ENCODE assay signal across 23 mouse cellular contexts in the genomic region with DNA sequence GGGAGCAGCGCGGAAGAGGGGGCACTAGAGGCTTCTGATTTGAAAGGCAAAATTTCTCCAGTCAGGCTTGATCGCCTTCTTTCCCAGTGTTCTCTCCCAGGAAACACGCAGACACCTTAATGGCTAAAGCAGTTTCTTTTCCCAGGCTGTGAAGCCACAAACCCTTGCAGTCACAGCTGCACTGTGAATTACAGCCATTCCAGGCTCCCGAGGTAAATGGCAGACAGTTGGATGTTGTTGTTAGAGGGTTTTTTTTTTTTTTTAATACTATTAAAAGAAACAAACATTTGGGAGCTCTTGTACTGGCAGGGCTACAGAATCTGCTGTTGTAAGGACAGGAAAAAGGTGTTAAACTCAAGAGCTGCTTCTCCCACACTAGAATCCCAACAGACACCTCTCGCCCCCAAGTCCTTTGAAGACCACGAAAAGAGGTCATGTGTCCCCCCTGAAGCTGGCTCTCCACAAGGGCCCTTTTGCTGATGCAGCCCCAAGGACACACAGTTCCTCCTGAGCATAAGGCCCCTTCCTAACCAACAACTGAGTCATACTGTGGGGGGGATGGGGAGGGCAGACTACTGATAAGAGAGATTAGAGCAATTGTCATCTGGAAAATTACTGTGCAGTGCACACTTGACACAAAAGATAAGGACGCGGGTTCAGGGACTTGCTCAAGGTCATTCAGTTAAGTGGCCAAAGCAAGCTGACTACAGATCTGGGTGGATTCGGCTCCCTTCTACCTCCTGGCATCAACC. TPM values are rescaled to one million over a fixed set of nuclear protein-coding genes. Genes with fewer than 3 reads are reported as not detected.
DNase-seq lines count a peak whose midpoint lies in the region; ATAC-seq and TF ChIP-seq lines count a peak whose summit lies in the region.
"Had no signal": no experiment of that assay in that cellular context is flagged by ENCODE, and none has a peak within 500 bp of the region (broad histone marks: within the 10 kb centered on the region; RNA-seq: fewer than 3 reads in every experiment).

No protein-coding gene starts in this region.

- peak; percentile 8; the same call in 1 of the 2 replicates for ATAC-seq in forebrain, embryonic 13.5 days
- ATAC-seq in forebrain, postnatal 0 days, result no peak
- no peak for ATAC-seq in hindbrain, postnatal 0 days
- ATAC-seq in hindbrain, embryonic 14.5 days (ENCODE audit: low FRiP score), result no peak
- ATAC-seq: intestine, embryonic 15.5 days had no signal

- H3K9me3 ChIP-seq in forebrain, embryonic 13.5 days (replicated peaks), result no peaks in the 10 kb centered on the region
- no peaks in the 10 kb centered on the region for H3K9me3 ChIP-seq in forebrain, postnatal 0 days (ENCODE audit: low read length)
- H3K9me3 ChIP-seq in hindbrain, postnatal 0 days (ENCODE audit: low read length), result no peaks in the 10 kb centered on the region
- no peaks in the 10 kb centered on the region; the same call in 1 of the 2 replicates for H3K9me3 ChIP-seq in hindbrain, embryonic 14.5 days (ENCODE audit: control insufficient read depth, low read length)
- H3K9me3 ChIP-seq: intestine, embryonic 15.5 days; limb, embryonic 13.5 days had no signal

- TF ChIP-seq CTCF in forebrain, postnatal 0 days (IDR thresholded peaks at IDR 0.05; ENCODE audit: low read depth), result no peak
- no peak for TF ChIP-seq CTCF in hindbrain, postnatal 0 days (IDR thresholded peaks at IDR 0.05; ENCODE audit: low read depth)

- no peak overlapping the region for H3K27ac ChIP-seq in forebrain, embryonic 13.5 days
- no peak overlapping the region for H3K27ac ChIP-seq in forebrain, postnatal 0 days (ENCODE audit: low read depth, low read length)
- no peak overlapping the region for H3K27ac ChIP-seq in hindbrain, postnatal 0 days
- H3K27ac ChIP-seq in hindbrain, embryonic 14.5 days, result no peak overlapping the region
- H3K27ac ChIP-seq: heart, adult 2 months; intestine, embryonic 15.5 days; limb, embryonic 13.5 days had no signal

- H3K36me3 ChIP-seq in forebrain, embryonic 13.5 days (ENCODE audit: poor library complexity, severe bottlenecking), result no peaks in the 10 kb centered on the region
- H3K36me3 ChIP-seq in forebrain, postnatal 0 days (ENCODE audit: insufficient read depth), result no peaks in the 10 kb centered on the region
- no peaks in the 10 kb centered on the region for H3K36me3 ChIP-seq in hindbrain, postnatal 0 days (ENCODE audit: insufficient read depth, low read length)
- no peaks in the 10 kb centered on the region for H3K36me3 ChIP-seq in hindbrain, embryonic 14.5 days (replicated peaks; ENCODE audit: control insufficient read depth, insufficient read depth)
- H3K36me3 ChIP-seq: intestine, embryonic 15.5 days; limb, embryonic 13.5 days had no signal

- H3K27me3 ChIP-seq in forebrain, embryonic 13.5 days, result no peaks in the 10 kb centered on the region
- no peaks in the 10 kb centered on the region for H3K27me3 ChIP-seq in forebrain, postnatal 0 days (ENCODE audit: insufficient read depth, low read length)
- no peaks in the 10 kb centered on the region for H3K27me3 ChIP-seq in hindbrain, postnatal 0 days (ENCODE audit: insufficient read depth, low read length)
- H3K27me3 ChIP-seq in hindbrain, embryonic 14.5 days (ENCODE audit: control insufficient read depth, insufficient read depth, low read length), result no peaks in the 10 kb centered on the region
- H3K27me3 ChIP-seq: CH12.LX; intestine, embryonic 15.5 days; limb, embryonic 13.5 days had no signal

- no peak for DNase-seq in forebrain, postnatal 0 days
- DNase-seq in hindbrain, postnatal 0 days (ENCODE audit: low spot score), result peak; percentile 6
- no peak for DNase-seq in hindbrain, embryonic 14.5 days (ENCODE audit: low spot score)
- peak; percentile 44 for DNase-seq in ovary, adult 18-20 months (ENCODE audit: low spot score)
- no peak for DNase-seq in ovary, postnatal 14 days (ENCODE audit: low spot score)
- peak; percentile 54 for DNase-seq in brain, adult 2 months (ENCODE audit: low read depth, low spot score)
- no peak for DNase-seq in embryo, embryonic 11 days
- DNase-seq: cerebellum, postnatal 36 days; heart, adult 2 months; lung, postnatal 14 days; thymus, postnatal 4 days had no signal

- WGBS in forebrain, embryonic 13.5 days, result 66% methylated on average over 10 of the region's 10 CpGs
- 55% methylated on average over 10 of the region's 10 CpGs for WGBS in forebrain, postnatal 0 days
- 61% methylated on average over 10 of the region's 10 CpGs for WGBS in hindbrain, postnatal 0 days
- 61% methylated on average over 10 of the region's 10 CpGs for WGBS in hindbrain, embryonic 14.5 days

- peaks cover 27% of the 10 kb centered on the region for H3K4me1 ChIP-seq in forebrain, embryonic 13.5 days
- no peaks in the 10 kb centered on the region; the same call in 1 of the 2 replicates for H3K4me1 ChIP-seq in forebrain, postnatal 0 days (ENCODE audit: insufficient read depth)
- no peaks in the 10 kb centered on the region for H3K4me1 ChIP-seq in hindbrain, postnatal 0 days (ENCODE audit: insufficient read depth, low read length)
- no peaks in the 10 kb centered on the region for H3K4me1 ChIP-seq in hindbrain, embryonic 14.5 days (replicated peaks; ENCODE audit: control insufficient read depth, insufficient read depth, low read length)
- H3K4me1 ChIP-seq: intestine, embryonic 15.5 days had no signal

- H3K4me3 ChIP-seq in forebrain, embryonic 13.5 days, result no peak overlapping the region
- H3K4me3 ChIP-seq in forebrain, postnatal 0 days (ENCODE audit: low read depth, low read length), result no peak overlapping the region
- H3K4me3 ChIP-seq in hindbrain, postnatal 0 days (ENCODE audit: low read length), result no peak overlapping the region
- H3K4me3 ChIP-seq in hindbrain, embryonic 14.5 days (replicated peaks; ENCODE audit: low read length), result no peak overlapping the region
- H3K4me3 ChIP-seq: heart, adult 2 months; intestine, embryonic 15.5 days; limb, embryonic 13.5 days had no signal

- no peak overlapping the region for H3K4me2 ChIP-seq in forebrain, embryonic 13.5 days
- no peak overlapping the region for H3K4me2 ChIP-seq in forebrain, postnatal 0 days (ENCODE audit: low read depth)
- H3K4me2 ChIP-seq in hindbrain, postnatal 0 days (ENCODE audit: low read depth, low read length), result no peak overlapping the region
- H3K4me2 ChIP-seq in hindbrain, embryonic 14.5 days (replicated peaks), result no peak overlapping the region
- H3K4me2 ChIP-seq: intestine, embryonic 15.5 days; limb, embryonic 13.5 days had no signal

- H3K9ac ChIP-seq in forebrain, embryonic 13.5 days, result no peak overlapping the region
- no peak overlapping the region for H3K9ac ChIP-seq in forebrain, postnatal 0 days
- H3K9ac ChIP-seq in hindbrain, postnatal 0 days (replicated peaks; ENCODE audit: low read length), result no peak overlapping the region
- no peak overlapping the region for H3K9ac ChIP-seq in hindbrain, embryonic 14.5 days
- H3K9ac ChIP-seq: intestine, embryonic 15.5 days; limb, embryonic 13.5 days had no signal

RNA-seq across cellular contexts. Expression of a gene that starts 30.8 kb away (rescaled TPM):
- polyA plus RNA-seq in forebrain, embryonic 13.5 days (2015; fragmentation: Nextera tagmentation; extraction: Ambion mirVana), result 0.08 TPM in 1 of 2 replicates, not detected in the other
- total RNA-seq in forebrain, postnatal 0 days (2014; rRNA removed), result 2.6 and 4.5 TPM in 2 replicates
- polyA plus RNA-seq in forebrain, postnatal 0 days (2015; fragmentation: Nextera tagmentation; extraction: Ambion mirVana), result 2.6 and 3.8 TPM in 2 replicates
- total RNA-seq in hindbrain, postnatal 0 days (2014; rRNA removed), result 5.4 and 7.3 TPM in 2 replicates
- 4.5 and 6.7 TPM in 2 replicates for polyA plus RNA-seq in hindbrain, postnatal 0 days (2015; fragmentation: Nextera tagmentation; extraction: Ambion mirVana)
- polyA plus RNA-seq in hindbrain, embryonic 14.5 days (2014; fragmentation: Nextera tagmentation; extraction: Ambion mirVana), result 1.2 and 1.7 TPM in 2 replicates
- total RNA-seq: adrenal gland, postnatal 4 days; CH12.LX; gastrocnemius, adult 8-10 months; heart, adult 2 months; megakaryocyte-erythroid progenitor cell, adult 5-6 weeks; monocyte, adult 5-6 weeks had no signal
- polyA plus RNA-seq: embryonic facial prominence, embryonic 11.5 days; hindbrain, embryonic 11.5 days; intestine, embryonic 15.5 days; large intestine, adult 2 months; limb, embryonic 13.5 days; liver, embryonic 16.5 days had no signal

Comparison
In these comparisons a context has a peak if more than half of its experiments do, and no peak if none do; other contexts are left out.
1. DNase-seq: peak in hindbrain, postnatal 0 days (single experiment), ovary, adult 18-20 months (single experiment) and brain, adult 2 months (single experiment); none in forebrain, postnatal 0 days (single experiment), hindbrain, embryonic 14.5 days (single experiment), ovary, postnatal 14 days (single experiment) and embryo, embryonic 11 days (single experiment).